Mouse (Mus musculus): ENCODE measurements around the gene Nans.

DNA sequence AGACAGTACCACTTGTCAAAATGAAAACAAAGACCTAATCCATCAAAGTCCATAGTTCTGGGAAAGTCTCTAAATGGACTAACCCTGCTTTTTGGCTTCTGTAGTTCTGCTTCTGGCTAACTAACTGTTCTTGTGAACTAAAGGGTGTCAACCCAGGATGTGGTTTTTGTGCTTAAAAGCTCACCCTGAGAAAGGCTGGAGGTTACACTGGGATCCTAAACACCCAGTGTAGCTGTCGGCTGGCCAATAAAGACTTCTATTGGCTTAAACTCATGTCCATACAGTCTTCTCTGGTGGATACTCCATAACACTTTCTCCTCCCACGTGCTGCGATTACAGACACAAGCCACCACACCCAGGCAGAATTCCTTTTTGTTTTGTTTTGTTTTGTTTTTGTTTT lies 37.2 kb downstream of the Nans start:
- TF ChIP-seq CTCF (IDR thresholded peaks at IDR 0.05; ENCODE audit: low read depth, low read length) (no peak), POLR2A (IDR thresholded peaks at IDR 0.05; ENCODE audit: borderline replicate concordance, low read depth, low read length) (no peak)

All from bone marrow macrophage, adult 2 months (primary cell).